Mouse (Mus musculus) embryonic fibroblast, embryonic 13.5 days (primary cell): Measurements from ENCODE around the gene Spag16.

Experiments
- CTCF ChIP-seq: IDR thresholded peaks from 2 replicates; pipeline ENCODE4 v1.5.1; 2011; ENCODE audit warnings: mild to moderate bottlenecking, control low read depth, low read length, moderate library complexity, borderline replicate concordance; ENCODE audit not compliant: insufficient read depth
- POLR2A ChIP-seq: IDR thresholded peaks from 2 replicates; pipeline ENCODE4 v1.6.1; 2011; ENCODE audit warnings: low read depth, mild to moderate bottlenecking, control low read depth, low read length, moderate library complexity

DNA sequence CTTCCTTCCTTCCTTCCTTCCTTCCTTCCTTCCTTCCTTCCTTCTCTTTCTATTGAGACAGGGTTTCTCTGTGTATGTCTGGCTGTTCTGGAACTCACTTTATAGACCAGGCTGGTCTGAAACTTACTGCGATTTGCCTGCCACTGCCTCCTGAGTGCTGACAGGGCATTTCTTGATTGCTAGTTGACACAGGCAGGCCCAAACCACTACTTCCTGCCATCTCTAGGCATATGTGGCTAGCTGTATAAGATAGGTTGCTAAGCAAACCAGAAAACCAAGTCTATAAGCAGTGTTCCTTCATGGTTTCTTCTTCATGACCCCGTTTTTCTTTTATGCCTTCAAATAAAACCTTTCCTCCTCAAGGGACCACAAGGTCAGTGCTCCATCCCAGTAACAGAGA lies 4.2 kb downstream of the Spag16 start:
- TF ChIP-seq CTCF (no peak), POLR2A (no peak)
